Mouse (Mus musculus): ENCODE measurements around the gene Tmco1. TPM values are rescaled to one million over a fixed set of nuclear protein-coding genes. Genes with fewer than 3 reads are reported as not detected.

The Tmco1 gene
- total and polyA plus RNA-seq, 3 experiments: 110 to 128 TPM; not detected in 1

GRCm38 (mm10) chr1:167321691-167322090, 13.5 kb downstream of the Tmco1 start:
- H3K27me3 ChIP-seq (ENCODE audit: control insufficient read depth in 1 of 2, insufficient read depth in 2 of 2, low read length in 2 of 2): no peaks in the 10 kb centered on the region
- no peak overlapping the region for H3K27ac ChIP-seq (ENCODE audit: control insufficient read depth, low read depth, low read length)
- H3K9me3 ChIP-seq (replicated peaks; ENCODE audit: insufficient read depth, low read length): no peaks in the 10 kb centered on the region
- no peaks in the 10 kb centered on the region for H3K4me1 ChIP-seq (ENCODE audit: control insufficient read depth in 1 of 2, insufficient read depth in 2 of 2, low read length in 2 of 2)
- TF ChIP-seq ELF1 (IDR thresholded peaks at IDR 0.05; ENCODE audit: low read depth, low read length): no peak
- TF ChIP-seq CHD2 (IDR thresholded peaks at IDR 0.05; ENCODE audit: low read length): no peak
- no peak for TF ChIP-seq KAT2A (conservative IDR thresholded peaks at IDR 0.05; ENCODE audit: low read depth, low read length)
- no peak for TF ChIP-seq ZKSCAN1 (IDR thresholded peaks at IDR 0.05; ENCODE audit: low read depth, low read length)
- no peak for TF ChIP-seq NRF1 (IDR thresholded peaks at IDR 0.05; ENCODE audit: insufficient read depth, low read depth, low read length, poor library complexity, severe bottlenecking)
- no peak for TF ChIP-seq NELFE (IDR thresholded peaks at IDR 0.05; ENCODE audit: low read depth, low read length)
- TF ChIP-seq UBTF (IDR thresholded peaks at IDR 0.05; ENCODE audit: borderline replicate concordance, insufficient read depth, low read depth, low read length): no peak
- no peak for TF ChIP-seq ZC3H11A (IDR thresholded peaks at IDR 0.05; ENCODE audit: low read depth, low read length)
- no peak for TF ChIP-seq TAL1 (IDR thresholded peaks at IDR 0.05; ENCODE audit: low read length)
- H3K79me2 ChIP-seq (ENCODE audit: control insufficient read depth, insufficient read depth, low read length, poor library complexity): peaks cover 2% of the 10 kb centered on the region; the same call in 1 of the 2 replicates
- H3K9ac ChIP-seq (ENCODE audit: control insufficient read depth, low read depth, low read length, poor library complexity, severe bottlenecking): no peak overlapping the region
- peaks cover 0 to 21% of the 10 kb centered on the region in 2 experiments; a peak in 2 of 4 replicates for H3K36me3 ChIP-seq (ENCODE audit: control insufficient read depth in 1 of 2, insufficient read depth in 2 of 2, low read length in 2 of 2)
- no peak for DNase-seq (ENCODE audit: low read depth, low spot score)
- H3K4me3 ChIP-seq (ENCODE audit: control insufficient read depth in 1 of 2, insufficient read depth in 1 of 2, low read depth in 2 of 2, low read length in 2 of 2): no peak overlapping the region

GRCm38 (mm10) chr1:167328776-167329175, 20.6 kb downstream of the Tmco1 start:
- Histone ChIP-seq H3K4me1 (ENCODE audit: control insufficient read depth in 1 of 2, insufficient read depth in 2 of 2, low read length in 2 of 2) (no peaks in the 10 kb centered on the region), H3K9ac (ENCODE audit: control insufficient read depth, low read depth, low read length, poor library complexity, severe bottlenecking) (no peak overlapping the region), H3K27me3 (ENCODE audit: control insufficient read depth in 1 of 2, insufficient read depth in 2 of 2, low read length in 2 of 2) (no peaks in the 10 kb centered on the region), H3K36me3 (ENCODE audit: control insufficient read depth in 1 of 2, insufficient read depth in 2 of 2, low read length in 2 of 2) (peaks cover 0 to 10% of the 10 kb centered on the region in 2 experiments; a peak in 2 of 4 replicates), H3K4me3 (ENCODE audit: control insufficient read depth in 1 of 2, insufficient read depth in 1 of 2, low read depth in 2 of 2, low read length in 2 of 2) (no peak overlapping the region), H3K27ac (ENCODE audit: control insufficient read depth, low read depth, low read length) (no peak overlapping the region), H3K9me3 (replicated peaks; ENCODE audit: insufficient read depth, low read length) (no peaks in the 10 kb centered on the region), H3K79me2 (ENCODE audit: control insufficient read depth, insufficient read depth, low read length, poor library complexity) (no peaks in the 10 kb centered on the region)
- DNase-seq (ENCODE audit: low read depth, low spot score): no peak
- TF ChIP-seq SMC3 (IDR thresholded peaks at IDR 0.05; ENCODE audit: low read depth, low read length) (no peak), ZKSCAN1 (IDR thresholded peaks at IDR 0.05; ENCODE audit: low read depth, low read length) (no peak), KAT2A (conservative IDR thresholded peaks at IDR 0.05; ENCODE audit: low read depth, low read length) (no peak), MAFK (IDR thresholded peaks at IDR 0.05; ENCODE audit: borderline replicate concordance, low read depth, low read length) (no peak), ZMIZ1 (IDR thresholded peaks at IDR 0.05; ENCODE audit: low read depth, low read length) (no peak), NELFE (IDR thresholded peaks at IDR 0.05; ENCODE audit: low read depth, low read length) (no peak), RCOR1 (IDR thresholded peaks at IDR 0.05; ENCODE audit: low read depth, low read length) (no peak)

- H3K36me3 ChIP-seq (ENCODE audit: control insufficient read depth in 1 of 2, insufficient read depth in 2 of 2, low read length in 2 of 2): peaks cover 0 to 6% of the 10 kb centered on the region in 2 experiments; a peak in 2 of 4 replicates
- H3K4me3 ChIP-seq (ENCODE audit: control insufficient read depth in 1 of 2, insufficient read depth in 1 of 2, low read depth in 2 of 2, low read length in 2 of 2): no peak overlapping the region
- TF ChIP-seq MAZ (IDR thresholded peaks at IDR 0.05; ENCODE audit: low read depth, low read length): no peak
- no peak for TF ChIP-seq KAT2A (conservative IDR thresholded peaks at IDR 0.05; ENCODE audit: low read depth, low read length)
- no peak for TF ChIP-seq TCF12 (IDR thresholded peaks at IDR 0.05; ENCODE audit: low read depth, low read length)
- no peak for TF ChIP-seq RAD21 (IDR thresholded peaks at IDR 0.05; ENCODE audit: low read depth, low read length)
- TF ChIP-seq RCOR1 (IDR thresholded peaks at IDR 0.05; ENCODE audit: low read depth, low read length): no peak
- TF ChIP-seq ZMIZ1 (IDR thresholded peaks at IDR 0.05; ENCODE audit: low read depth, low read length): no peak
- H3K27ac ChIP-seq (ENCODE audit: control insufficient read depth, low read depth, low read length): no peak overlapping the region
- no peaks in the 10 kb centered on the region for H3K27me3 ChIP-seq (ENCODE audit: control insufficient read depth in 1 of 2, insufficient read depth in 2 of 2, low read length in 2 of 2)
- no peak for DNase-seq (ENCODE audit: low read depth, low spot score)
- H3K9me3 ChIP-seq (replicated peaks; ENCODE audit: insufficient read depth, low read length): no peaks in the 10 kb centered on the region
- no peak overlapping the region for H3K9ac ChIP-seq (ENCODE audit: control insufficient read depth, low read depth, low read length, poor library complexity, severe bottlenecking)
- H3K4me1 ChIP-seq (ENCODE audit: control insufficient read depth in 1 of 2, insufficient read depth in 2 of 2, low read length in 2 of 2): no peaks in the 10 kb centered on the region
- no peaks in the 10 kb centered on the region for H3K79me2 ChIP-seq (ENCODE audit: control insufficient read depth, insufficient read depth, low read length, poor library complexity)
Measured at GRCm38 (mm10) chr1:167331106-167331505, 22.9 kb downstream of the Tmco1 start.
